Mouse (Mus musculus) C2C12 (cell line): ENCODE results near the gene Bpi.

Experiments used
- CEBPB ChIP-seq: IDR thresholded peaks from one replicate; pipeline ENCODE4 v1.6.1; 2011; ENCODE audit warnings: low read depth, mild to moderate bottlenecking, control low read depth, moderate library complexity
- CTCF ChIP-seq: IDR thresholded peaks from one replicate; pipeline ENCODE4 v1.5.1; 2011; ENCODE audit not compliant: control insufficient read depth, insufficient read depth, insufficient read length
- FOSL1 ChIP-seq: IDR thresholded peaks from one replicate; pipeline ENCODE4 v1.8.0; 2011; ENCODE audit warnings: mild to moderate bottlenecking, low read length; ENCODE audit not compliant: poor library complexity, insufficient read depth, severe bottlenecking
- MAX ChIP-seq: IDR thresholded peaks from one replicate; pipeline ENCODE4 v1.6.1; 2011; ENCODE audit warnings: mild to moderate bottlenecking, control low read depth
- MYOD1 ChIP-seq: IDR thresholded peaks from one replicate; pipeline ENCODE4 v1.6.1; 2011; ENCODE audit warnings: low read depth; ENCODE audit not compliant: control insufficient read depth, insufficient read length
- MYOG ChIP-seq: IDR thresholded peaks from one replicate; pipeline ENCODE4 v1.6.1; 2011; ENCODE audit not compliant: control insufficient read depth, insufficient read length; ENCODE audit errors: extremely low read depth
- USF1 ChIP-seq: IDR thresholded peaks from one replicate; pipeline ENCODE4 v1.6.1; 2011; ENCODE audit warnings: low read depth, mild to moderate bottlenecking, control low read depth, moderate library complexity

DNA sequence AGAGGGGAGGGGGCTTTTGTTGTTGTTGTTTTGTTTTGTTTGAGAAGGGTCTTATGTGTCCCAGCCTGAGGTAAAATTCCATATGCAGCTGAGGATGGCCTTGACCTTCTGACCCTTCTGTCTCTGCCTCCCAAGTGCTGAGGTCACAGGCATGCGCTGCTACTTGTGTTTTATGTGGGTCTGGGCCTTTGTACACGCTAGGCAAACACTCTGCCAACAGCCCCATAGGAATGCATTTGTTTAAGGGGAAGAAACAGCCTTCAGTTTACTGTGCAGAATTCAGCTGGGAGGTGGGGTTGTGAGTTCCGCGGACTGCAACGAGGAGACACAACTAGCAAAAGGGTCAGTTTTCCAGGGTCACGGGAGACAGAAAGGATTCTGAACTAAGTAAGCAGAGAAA, 27.3 kb upstream of the Bpi start:
- no peak for TF ChIP-seq USF1
- no peak for TF ChIP-seq CTCF
- TF ChIP-seq CEBPB = no peak
- no peak for TF ChIP-seq MAX
- TF ChIP-seq FOSL1 = no peak
- no peak for TF ChIP-seq MYOD1
- TF ChIP-seq MYOG = no peak
